Mouse (Mus musculus): ENCODE results near the gene Gm10413. TPM values are rescaled to one million over a fixed set of nuclear protein-coding genes. Genes with fewer than 3 reads are reported as not detected.
"Not testable (repeated sequence)": the region's sequence is repeated elsewhere in the genome, so short reads cannot be mapped to it uniquely, and the experiment has no call there.

Gm10413 gene
- polyA plus RNA-seq (2015; fragmentation: Nextera tagmentation; extraction: Ambion mirVana) = not detected in 2 replicates

GRCm38 (mm10) chr14:3394793-3395192, at the start of gene Gm10413:
Gene Gm10413, plus strand, starts transcription at chr14:3395093.
- H3K9ac ChIP-seq; H3K4me2 ChIP-seq; H3K36me3 ChIP-seq; H3K4me3 ChIP-seq; H3K4me1 ChIP-seq (replicated peaks); ATAC-seq (ENCODE audit: low read depth); H3K27me3 ChIP-seq; H3K9me3 ChIP-seq; H3K27ac ChIP-seq (replicated peaks): not testable (repeated sequence)
- WGBS = no CpG with 5 or more reads among the region's 2 CpGs

- H3K9me3 ChIP-seq; H3K9ac ChIP-seq; H3K36me3 ChIP-seq; H3K27me3 ChIP-seq; ATAC-seq (ENCODE audit: low read depth); H3K4me3 ChIP-seq; H3K27ac ChIP-seq (replicated peaks); H3K4me2 ChIP-seq; H3K4me1 ChIP-seq (replicated peaks): not testable (repeated sequence)
- no CpG with 5 or more reads among the region's 32 CpGs for WGBS
These were observed 17.4 kb downstream of the Gm10413 start, which contains the start of gene Gm10409 for GRCm38 (mm10) chr14:3412314-3412713. Gene Gm10409, plus strand, starts transcription at chr14:3412614.

- H3K27ac ChIP-seq (replicated peaks); H3K27me3 ChIP-seq; H3K4me1 ChIP-seq (replicated peaks); ATAC-seq (ENCODE audit: low read depth); H3K36me3 ChIP-seq; H3K4me2 ChIP-seq; H3K9ac ChIP-seq; H3K9me3 ChIP-seq; H3K4me3 ChIP-seq: not testable (repeated sequence)
- no CpG with 5 or more reads among the region's 2 CpGs for WGBS
These were observed 32.9 kb downstream of the Gm10413 start, which contains the start of gene Gm3005 for GRCm38 (mm10) chr14:3427803-3428202. Gene Gm3005, plus strand, starts transcription at chr14:3428103.

DNA sequence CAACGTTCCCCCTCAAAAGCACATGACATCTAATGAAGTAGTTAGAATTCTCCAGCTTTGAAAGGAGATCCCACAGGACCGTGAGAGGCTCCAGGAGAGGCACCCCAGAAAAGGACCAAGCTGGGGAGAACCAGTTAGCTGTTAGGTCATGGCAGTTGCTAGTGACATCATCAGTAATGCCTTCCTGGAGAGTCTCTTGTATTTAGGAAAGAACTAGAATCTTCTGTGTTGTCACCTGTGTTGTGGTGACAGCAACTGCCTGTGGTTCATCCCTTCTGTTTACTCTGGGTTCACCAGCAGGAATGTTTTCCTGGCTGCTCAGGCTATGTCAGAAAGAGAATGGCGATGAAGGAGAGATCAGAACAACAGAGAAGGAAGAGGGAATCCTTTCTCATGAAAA, 54.2 kb downstream of the Gm10413 start, which contains the start of gene Gm10408:
Gm10408 (plus strand) TSS at position 301 of the 400 bp plus-strand sequence.
- H3K4me1 ChIP-seq (replicated peaks); H3K27ac ChIP-seq (replicated peaks); H3K9ac ChIP-seq; H3K4me3 ChIP-seq; ATAC-seq (ENCODE audit: low read depth); H3K4me2 ChIP-seq; H3K9me3 ChIP-seq; H3K36me3 ChIP-seq; H3K27me3 ChIP-seq: not testable (repeated sequence)
- no CpG with 5 or more reads among the region's 3 CpGs for WGBS

Other genes with a start within 250 kb of the Gm10413 start
- 0.31 TPM in 1 of 2 replicates, not detected in the other for gene Gm5795, start 206.8 kb upstream of the Gm10413 start, polyA plus RNA-seq (2015; fragmentation: Nextera tagmentation; extraction: Ambion mirVana)
- 21.3 and 25.5 TPM in 2 replicates for gene D830030K20Rik, start 186.6 kb upstream of the Gm10413 start, polyA plus RNA-seq (2015; fragmentation: Nextera tagmentation; extraction: Ambion mirVana)
- not detected in 2 replicates for gene Gm2956, start 62.5 kb upstream of the Gm10413 start, polyA plus RNA-seq (2015; fragmentation: Nextera tagmentation; extraction: Ambion mirVana)
- 11.6 and 12.3 TPM in 2 replicates for gene Gm10409, start 17.5 kb downstream of the Gm10413 start, polyA plus RNA-seq (2015; fragmentation: Nextera tagmentation; extraction: Ambion mirVana)
- gene Gm3005, start 33.0 kb downstream of the Gm10413 start, polyA plus RNA-seq (2015; fragmentation: Nextera tagmentation; extraction: Ambion mirVana) = 5.0 and 6.3 TPM in 2 replicates
- gene Gm10408, start 54.3 kb downstream of the Gm10413 start, polyA plus RNA-seq (2015; fragmentation: Nextera tagmentation; extraction: Ambion mirVana) = not detected in 2 replicates
- gene Gm3012, start 239.4 kb downstream of the Gm10413 start, polyA plus RNA-seq (2015; fragmentation: Nextera tagmentation; extraction: Ambion mirVana) = not detected in 2 replicates

Measured in neural tube, embryonic 13.5 days (tissue).